Mouse (Mus musculus): ENCODE measurements around the gene Grifin.

GRCm38 (mm10) chr5:140566271-140566670, 1.4 kb upstream of the Grifin start:
- TF ChIP-seq GATA1 (IDR thresholded peaks at IDR 0.05; ENCODE audit: borderline replicate concordance, low read length) (no peak), FLI1 (IDR thresholded peaks at IDR 0.05; ENCODE audit: low read length) (no peak)
